ENCODE assay signal across 21 mouse cellular contexts in genomic region chr6:144010995-144011394, GRCm38 (mm10).
DNase-seq lines count a peak whose midpoint lies in the region; ATAC-seq and TF ChIP-seq lines count a peak whose summit lies in the region.
"Had no signal": no experiment of that assay in that cellular context is flagged by ENCODE, and none has a peak within 500 bp of the region (broad histone marks: within the 10 kb centered on the region; RNA-seq: fewer than 3 reads in every experiment).

No protein-coding gene starts in this region.

- H3K4me3 ChIP-seq in liver, embryonic 16.5 days (ENCODE audit: low read depth, low read length), result no peak overlapping the region
- H3K4me3 ChIP-seq in liver, embryonic 11.5 days (ENCODE audit: low read depth, low read length), result no peak overlapping the region
- no peak overlapping the region for H3K4me3 ChIP-seq in liver, postnatal 0 days (ENCODE audit: low read depth, low read length)
- H3K4me3 ChIP-seq: embryonic facial prominence, embryonic 15.5 days; erythroblast, embryonic 14.5 days; forebrain, embryonic 10.5 days; heart, embryonic 13.5 days; hindbrain, embryonic 15.5 days had no signal

- no peak overlapping the region for H3K27ac ChIP-seq in liver, embryonic 16.5 days (ENCODE audit: low read length)
- no peak overlapping the region for H3K27ac ChIP-seq in liver, embryonic 11.5 days (ENCODE audit: low read depth, low read length)
- no peak overlapping the region for H3K27ac ChIP-seq in liver, postnatal 0 days (ENCODE audit: low read depth)
- H3K27ac ChIP-seq: embryonic facial prominence, embryonic 15.5 days; forebrain, embryonic 10.5 days; heart, embryonic 13.5 days; hindbrain, embryonic 15.5 days had no signal

- DNase-seq in frontal cortex, postnatal 25 days (ENCODE audit: low spot score in 2 of 2), result no peak
- no peak for DNase-seq in liver, embryonic 11.5 days (ENCODE audit: low spot score)
- DNase-seq in liver, postnatal 0 days, result no peak
- no peak for DNase-seq in thymus, postnatal 10 days (ENCODE audit: low spot score in 2 of 2)
- no peak for DNase-seq in gastrocnemius, postnatal 4 days (ENCODE audit: low spot score in 2 of 2)
- DNase-seq: adrenal gland, postnatal 14 days; cerebellum, adult 2 months; cerebellum, postnatal 10 days; embryo, embryonic 11 days; gastrocnemius, postnatal 10 days; heart, postnatal 36 days had no signal

- no peak for TF ChIP-seq CTCF in liver, postnatal 0 days (IDR thresholded peaks at IDR 0.05; ENCODE audit: low read depth)

- H3K36me3 ChIP-seq in liver, embryonic 16.5 days (ENCODE audit: control insufficient read depth, insufficient read depth), result no peaks in the 10 kb centered on the region
- no peaks in the 10 kb centered on the region for H3K36me3 ChIP-seq in liver, embryonic 11.5 days (ENCODE audit: control insufficient read depth, insufficient read depth, low read length)
- no peaks in the 10 kb centered on the region for H3K36me3 ChIP-seq in liver, postnatal 0 days (replicated peaks; ENCODE audit: insufficient read depth, low read length)
- H3K36me3 ChIP-seq: embryonic facial prominence, embryonic 15.5 days; hindbrain, embryonic 15.5 days had no signal

- H3K27me3 ChIP-seq in liver, embryonic 16.5 days (ENCODE audit: control insufficient read depth, insufficient read depth, low read depth, low read length), result no peaks in the 10 kb centered on the region
- H3K27me3 ChIP-seq in liver, embryonic 11.5 days (replicated peaks; ENCODE audit: control insufficient read depth, insufficient read depth, low read length), result no peaks in the 10 kb centered on the region
- H3K27me3 ChIP-seq in liver, postnatal 0 days (ENCODE audit: insufficient read depth, low read length), result no peaks in the 10 kb centered on the region
- H3K27me3 ChIP-seq: embryonic facial prominence, embryonic 15.5 days; heart, embryonic 13.5 days; hindbrain, embryonic 15.5 days; Patski had no signal

- no peak for TF ChIP-seq EP300 in liver, postnatal 0 days (IDR thresholded peaks at IDR 0.05; ENCODE audit: low read depth)

- H3K4me1 ChIP-seq in liver, embryonic 16.5 days (ENCODE audit: control insufficient read depth, low read depth, low read length), result no peaks in the 10 kb centered on the region
- no peaks in the 10 kb centered on the region for H3K4me1 ChIP-seq in liver, embryonic 11.5 days (replicated peaks; ENCODE audit: control insufficient read depth, insufficient read depth, low read length)
- H3K4me1 ChIP-seq in liver, postnatal 0 days (ENCODE audit: insufficient read depth), result no peaks in the 10 kb centered on the region
- H3K4me1 ChIP-seq: embryonic facial prominence, embryonic 15.5 days; forebrain, embryonic 10.5 days; heart, embryonic 13.5 days; hindbrain, embryonic 15.5 days had no signal

- no peak overlapping the region for H3K4me2 ChIP-seq in liver, embryonic 16.5 days (ENCODE audit: low read depth, low read length)
- no peak overlapping the region for H3K4me2 ChIP-seq in liver, embryonic 11.5 days
- H3K4me2 ChIP-seq in liver, postnatal 0 days (ENCODE audit: low read depth, low read length), result no peak overlapping the region
- H3K4me2 ChIP-seq: embryonic facial prominence, embryonic 15.5 days; heart, embryonic 13.5 days; hindbrain, embryonic 15.5 days had no signal

- ATAC-seq in frontal cortex, adult (ENCODE audit: low TSS enrichment), result peak; percentile 39; the same call in 1 of the 2 replicates
- ATAC-seq in liver, embryonic 16.5 days (ENCODE audit: low read depth), result peak; percentile 51
- no peak for ATAC-seq in liver, embryonic 11.5 days (replicated peaks; ENCODE audit: low FRiP score)
- 0 out of 2 replicates have a peak, but pooled peaks have one; percentile 25 for ATAC-seq in liver, postnatal 0 days
- ATAC-seq: activated CD4-positive, CD25-positive, alpha-beta regulatory T cell, adult 4 months; forebrain, embryonic 14.5 days; Patski had no signal

- WGBS in liver, embryonic 16.5 days (ENCODE audit: insufficient replicate concordance), result 32% methylated on average over 3 of the region's 3 CpGs
- 51% methylated on average over 3 of the region's 3 CpGs for WGBS in liver, embryonic 11.5 days
- WGBS in liver, postnatal 0 days (ENCODE audit: insufficient replicate concordance), result 55% methylated on average over 3 of the region's 3 CpGs

- H3K9me3 ChIP-seq in liver, embryonic 16.5 days (replicated peaks; ENCODE audit: control insufficient read depth, low read length), result no peaks in the 10 kb centered on the region
- H3K9me3 ChIP-seq in liver, embryonic 11.5 days (ENCODE audit: control insufficient read depth, low read length), result no peaks in the 10 kb centered on the region
- no peaks in the 10 kb centered on the region for H3K9me3 ChIP-seq in liver, postnatal 0 days (ENCODE audit: low read length)
- H3K9me3 ChIP-seq: embryonic facial prominence, embryonic 15.5 days; forebrain, embryonic 10.5 days; heart, embryonic 13.5 days; hindbrain, embryonic 15.5 days had no signal

- no peak overlapping the region for H3K9ac ChIP-seq in liver, embryonic 16.5 days (ENCODE audit: low read depth, low read length)
- no peak overlapping the region for H3K9ac ChIP-seq in liver, embryonic 11.5 days (ENCODE audit: low read depth, low read length)
- no peak overlapping the region for H3K9ac ChIP-seq in liver, postnatal 0 days (replicated peaks)
- H3K9ac ChIP-seq: embryonic facial prominence, embryonic 15.5 days; heart, embryonic 13.5 days; hindbrain, embryonic 15.5 days had no signal
